Mouse (Mus musculus) limb, embryonic 11.5 days (tissue): ENCODE measurements around the gene Tsga10ip. TPM values are rescaled to one million over a fixed set of nuclear protein-coding genes. Genes with fewer than 3 reads are reported as not detected.
A peak's percentile ranks its signal among the peaks of the same experiment; 100 is the strongest.
"Not testable (repeated sequence)": the region's sequence is repeated elsewhere in the genome, so short reads cannot be mapped to it uniquely, and the experiment has no call there.

Source experiments
- ATAC-seq: fragments of 200-750 bp; cut with Nextera tagmentation; 2 replicates; pipeline ENCODE4 v1.8.0; 2017; ENCODE audit warnings: low read depth; ENCODE audit not compliant: insufficient number of reproducible peaks, low FRiP score, low TSS enrichment
- DNase-seq: peaks from one replicate; pipeline ENCODE4 v3.0.0-alpha.2; 2015; ENCODE audit warnings: low spot score
- H3K27ac ChIP-seq: fragments of 300-500 bp; sonication (generic); replicated peaks from 2 replicates; pipeline ENCODE4 v1.5.1; 2014; ENCODE audit warnings: low read depth, mild to moderate bottlenecking, low read length
- H3K27me3 ChIP-seq: fragments of 300-500 bp; sonication (generic); 2 replicates; pipeline ENCODE4 v1.6.1; 2014; ENCODE audit warnings: mild to moderate bottlenecking, low read length, mixed read lengths; ENCODE audit not compliant: control insufficient read depth, insufficient read depth
- H3K36me3 ChIP-seq: fragments of 300-500 bp; sonication (generic); 2 replicates; pipeline ENCODE4 v1.6.1; 2014; ENCODE audit warnings: mild to moderate bottlenecking, low read length, moderate library complexity, mixed read lengths; ENCODE audit not compliant: control insufficient read depth, insufficient read depth
- H3K4me1 ChIP-seq: fragments of 300-500 bp; sonication (generic); 2 replicates; pipeline ENCODE4 v1.6.1; 2014; ENCODE audit warnings: low read length, mixed read lengths; ENCODE audit not compliant: control insufficient read depth, insufficient read depth
- H3K4me2 ChIP-seq: fragments of 300-500 bp; sonication (generic); 2 replicates; pipeline ENCODE4 v1.6.1; 2014; ENCODE audit warnings: low read depth, mild to moderate bottlenecking, moderate library complexity; ENCODE audit not compliant: severe bottlenecking
- H3K4me3 ChIP-seq: fragments of 300-500 bp; sonication (generic); 2 replicates; pipeline ENCODE4 v1.5.1; 2014; ENCODE audit warnings: low read depth, low read length
- H3K9ac ChIP-seq: fragments of 300-500 bp; sonication (generic); 2 replicates; pipeline ENCODE4 v1.6.1; 2014; ENCODE audit warnings: mild to moderate bottlenecking, low read length
- H3K9me3 ChIP-seq: fragments of 300-500 bp; sonication (generic); 2 replicates; pipeline ENCODE4 v1.6.1; 2016; ENCODE audit warnings: low read length; ENCODE audit not compliant: control insufficient read depth
- WGBS: fragments of 180-500 bp; shearing (Covaris S2); extraction: QIAGEN DNeasy Blood & Tissue Kit; methylation state at CpG from one replicate; pipeline ENCODE4 v1.1.7; 2014; 5-methylcytosine and 5-hydroxymethylcytosine counted together
- polyA plus RNA-seq: library from polyadenylated mRNA; unstranded; fragments of >200 nt; fragmentation: Nextera tagmentation; extraction: Ambion mirVana; gene quantifications from 2 replicates; pipeline ENCODE4 v1.2.1, GENCODE M21; 2014

Gene Tsga10ip
- polyA plus RNA-seq, 1 experiment from 2014 or later, result not detected

- H3K27me3 ChIP-seq, result no peaks in the 10 kb centered on the region
- ATAC-seq (no peak), DNase-seq (peak; percentile 77)
- no peaks in the 10 kb centered on the region for H3K36me3 ChIP-seq
- H3K9ac ChIP-seq, result peak overlapping the region; percentile 73
- peak overlapping the region; percentile 86 for H3K27ac ChIP-seq
- H3K4me1 ChIP-seq, result 0 out of 2 replicates have a peak, but pooled peaks cover 5% of the 10 kb centered on the region
- H3K4me2 ChIP-seq, result peak overlapping the region; percentile 73
- WGBS, result 17% methylated on average over 7 of the region's 7 CpGs
- H3K9me3 ChIP-seq, result no peaks in the 10 kb centered on the region
- peak overlapping the region; percentile 47 for H3K4me3 ChIP-seq
These were observed 4.8 kb upstream of the Tsga10ip start for GRCm38 (mm10) chr19:5407133-5407532.

- Histone ChIP-seq H3K4me2 (peak overlapping the region; percentile 73), H3K27ac (peak overlapping the region; percentile 86), H3K9ac (peak overlapping the region; percentile 73), H3K4me3 (peak overlapping the region; percentile 47)
- not testable (repeated sequence) for H3K9me3 ChIP-seq, H3K4me1 ChIP-seq, H3K36me3 ChIP-seq, H3K27me3 ChIP-seq
- WGBS, result 13% methylated on average over 23 of the region's 25 CpGs
- DNase-seq (peak; percentile 71), ATAC-seq (0 out of 2 replicates have a peak, but pooled peaks have one; percentile 33)
These were observed 4.3 kb upstream of the Tsga10ip start for GRCm38 (mm10) chr19:5406531-5407126.

GRCm38 (mm10) chr19:5405924-5406323 is 3.6 kb upstream of the Tsga10ip start:
- Histone ChIP-seq H3K9ac (peak overlapping the region; percentile 55), H3K4me2 (peak overlapping the region; percentile 57), H3K36me3 (no peaks in the 10 kb centered on the region), H3K27ac (peak overlapping the region; percentile 33; the same call in 1 of the 2 replicates), H3K9me3 (no peaks in the 10 kb centered on the region), H3K4me1 (0 out of 2 replicates have a peak, but pooled peaks cover 5% of the 10 kb centered on the region), H3K4me3 (peak overlapping the region; percentile 30), H3K27me3 (no peaks in the 10 kb centered on the region)
- 27% methylated on average over 7 of the region's 7 CpGs for WGBS
- DNase-seq, result no peak
- no peak for ATAC-seq

GRCm38 (mm10) chr19:5401073-5401472 is 1.3 kb downstream of the Tsga10ip start:
- not testable (repeated sequence) for H3K27me3 ChIP-seq, H3K9ac ChIP-seq, H3K36me3 ChIP-seq, H3K9me3 ChIP-seq, H3K4me2 ChIP-seq, H3K4me1 ChIP-seq, H3K27ac ChIP-seq, DNase-seq, H3K4me3 ChIP-seq, ATAC-seq
- 74% methylated on average over 4 of the region's 4 CpGs for WGBS

- ATAC-seq (no peak), DNase-seq (no peak)
- Histone ChIP-seq H3K4me3 (no peak overlapping the region), H3K4me2 (no peak overlapping the region), H3K27ac (no peak overlapping the region), H3K9me3 (no peaks in the 10 kb centered on the region), H3K4me1 (no peaks in the 10 kb centered on the region), H3K27me3 (no peaks in the 10 kb centered on the region), H3K9ac (no peak overlapping the region), H3K36me3 (no peaks in the 10 kb centered on the region)
- WGBS, result 65% methylated on average over 4 of the region's 4 CpGs
These were observed 7.0 kb downstream of the Tsga10ip start for GRCm38 (mm10) chr19:5395371-5395770.

- H3K27me3 ChIP-seq, result no peaks in the 10 kb centered on the region
- H3K4me3 ChIP-seq, result no peak overlapping the region
- no peak overlapping the region for H3K27ac ChIP-seq
- peaks cover 6% of the 10 kb centered on the region for H3K4me1 ChIP-seq
- 47% methylated on average over 10 of the region's 10 CpGs for WGBS
- ATAC-seq (no peak), DNase-seq (no peak)
- no peak overlapping the region for H3K4me2 ChIP-seq
- H3K9me3 ChIP-seq, result no peaks in the 10 kb centered on the region
- no peaks in the 10 kb centered on the region for H3K36me3 ChIP-seq
- H3K9ac ChIP-seq, result no peak overlapping the region
These were observed 8.2 kb downstream of the Tsga10ip start for GRCm38 (mm10) chr19:5394168-5394567.

GRCm38 (mm10) chr19:5392892-5393291 is 9.4 kb downstream of the Tsga10ip start:
- ATAC-seq, result no peak
- Histone ChIP-seq H3K4me2 (no peak overlapping the region), H3K27me3 (no peaks in the 10 kb centered on the region), H3K4me3 (no peak overlapping the region), H3K4me1 (peaks cover 6% of the 10 kb centered on the region), H3K9me3 (no peaks in the 10 kb centered on the region), H3K27ac (no peak overlapping the region), H3K9ac (no peak overlapping the region; the same call in 1 of the 2 replicates), H3K36me3 (no peaks in the 10 kb centered on the region)
- WGBS, result 88% methylated on average over 4 of the region's 4 CpGs
- DNase-seq, result no peak

GRCm38 (mm10) chr19:5390416-5390815 is 11.9 kb downstream of the Tsga10ip start:
- Histone ChIP-seq H3K4me1 (peaks cover 11% of the 10 kb centered on the region), H3K27me3 (no peaks in the 10 kb centered on the region), H3K9me3 (no peaks in the 10 kb centered on the region), H3K4me2 (peak overlapping the region; percentile 75; the same call in 1 of the 2 replicates), H3K36me3 (peaks cover 4% of the 10 kb centered on the region; the same call in 1 of the 2 replicates), H3K9ac (no peak overlapping the region), H3K4me3 (no peak overlapping the region), H3K27ac (no peak overlapping the region)
- WGBS, result 77% methylated on average over 8 of the region's 8 CpGs
- ATAC-seq (no peak), DNase-seq (no peak)
